In genomic region chr11:43528683-43529499, GRCm38 (mm10) we compare ENCODE assay signal across 8 mouse cellular contexts. TPM values are rescaled to one million over a fixed set of nuclear protein-coding genes. Genes with fewer than 3 reads are reported as not detected.
A peak's percentile ranks its signal among the peaks of the same experiment; 100 is the strongest.
DNase-seq lines count a peak whose midpoint lies in the region; ATAC-seq lines count a peak whose summit lies in the region.

Gene Ccnjl, plus strand, starts transcription at chr11:43528784.

- WGBS in midbrain, embryonic 15.5 days: under 1% methylated on average over 76 of the region's 79 CpGs

- intact Hi-C loops in gastrocnemius, postnatal 36 days (cut with DNase I): no loop called here

- peak within 1 kb of the TSS; percentile 53 for H3K9ac ChIP-seq in midbrain, embryonic 15.5 days

- peak within 1 kb of the TSS; percentile 71 for H3K27ac ChIP-seq in midbrain, embryonic 15.5 days

- H3K36me3 ChIP-seq in erythroblast, embryonic 14.5 days (ENCODE audit: control insufficient read depth): no peaks in the 10 kb centered on the region
- no peaks in the 10 kb centered on the region for H3K36me3 ChIP-seq in midbrain, embryonic 15.5 days (replicated peaks)

- peak within 1 kb of the TSS; percentile 94 for H3K4me2 ChIP-seq in midbrain, embryonic 15.5 days

- ATAC-seq in erythroblast, adult 5-6 weeks (replicated peaks; ENCODE audit: low FRiP score, poor library complexity, severe bottlenecking): no peak
- ATAC-seq in midbrain, embryonic 15.5 days (replicated peaks): peak; percentile 84

- H3K4me3 ChIP-seq in erythroblast, embryonic 14.5 days (replicated peaks): peak within 1 kb of the TSS; percentile 55
- H3K4me3 ChIP-seq in midbrain, embryonic 15.5 days: peak within 1 kb of the TSS; percentile 59

- DNase-seq in cerebellum, postnatal 4 days (ENCODE audit: low spot score in 2 of 2): peak; percentile 51 to 69
- peak; percentile 25 to 27 for DNase-seq in gastrocnemius, postnatal 36 days
- peak; percentile 14 for DNase-seq in induced T-regulatory cell, adult 2 months (ENCODE audit: low read depth)
- DNase-seq in liver: peak; percentile 59
- DNase-seq in spleen, postnatal 4 days (ENCODE audit: low spot score in 2 of 2): peak; percentile 21 to 71

- peaks cover 24% of the 10 kb centered on the region for H3K27me3 ChIP-seq in erythroblast, embryonic 14.5 days (ENCODE audit: control insufficient read depth)
- H3K27me3 ChIP-seq in midbrain, embryonic 15.5 days (replicated peaks): no peaks in the 10 kb centered on the region

- no peaks in the 10 kb centered on the region for H3K9me3 ChIP-seq in erythroblast, embryonic 14.5 days (ENCODE audit: control insufficient read depth, low read length)
- H3K9me3 ChIP-seq in midbrain, embryonic 15.5 days: no peaks in the 10 kb centered on the region

- peaks cover 5% of the 10 kb centered on the region; the same call in 1 of the 2 replicates for H3K4me1 ChIP-seq in erythroblast, embryonic 14.5 days (ENCODE audit: control insufficient read depth)
- peaks cover 37% of the 10 kb centered on the region for H3K4me1 ChIP-seq in midbrain, embryonic 15.5 days

RNA-seq across cellular contexts. Expression of gene Ccnjl, which starts in this region (rescaled TPM):
- not detected in 2 replicates for polyA plus RNA-seq in erythroblast, embryonic 14.5 days (2012)
- total RNA-seq in erythroblast, adult 5-6 weeks (2015; ENCODE audit: low replicate concordance): not detected in 2 replicates
- total RNA-seq in erythroblast, adult 5-6 weeks (2017; ENCODE audit: low replicate concordance): 0.98 TPM in 1 of 2 replicates, not detected in the other
- total RNA-seq in gastrocnemius, postnatal 36 days (2021): under 1 TPM; 0.12 to 0.13 TPM
- polyA plus RNA-seq in midbrain, embryonic 15.5 days (2015; fragmentation: Nextera tagmentation; extraction: Ambion mirVana): 13.7 and 15.3 TPM in 2 replicates

Comparison
In these comparisons a context has a peak if more than half of its experiments do, and no peak if none do; other contexts are left out.
1. RNA of gene Ccnjl (polyA plus RNA-seq): 13.7 to 15.3 TPM in midbrain, embryonic 15.5 days; not detected in erythroblast, embryonic 14.5 days; every median in the first group is over 10 times any median in the second.
2. Peak in DNase-seq in gastrocnemius, postnatal 36 days; RNA of the gene not detected or under 1 TPM.
3. Peak in every context shown above with its lines, with median percentiles within 50 percentile points of each other: DNase-seq.